Mouse (Mus musculus) limb, embryonic 13.5 days (tissue): ENCODE data around the gene Trmo. TPM values are rescaled to one million over a fixed set of nuclear protein-coding genes. Genes with fewer than 3 reads are reported as not detected.

Experiments
- polyA plus RNA-seq: library from polyadenylated mRNA; unstranded; fragments of >200 nt; fragmentation: Nextera tagmentation; extraction: Ambion mirVana; gene quantifications from 2 replicates; pipeline ENCODE4 v1.2.1, GENCODE M21; 2015

Gene Trmo
- polyA plus RNA-seq, 1 experiment from 2014 or later = 9.2 TPM

Other genes with a start within 250 kb of the Trmo start
- gene Xpa, start 193.1 kb downstream of the Trmo start, polyA plus RNA-seq = 27.7 and 33.1 TPM in 2 replicates
- gene Foxe1, start 45.8 kb downstream of the Trmo start, polyA plus RNA-seq = not detected in 2 replicates
- gene Hemgn, start 24.1 kb upstream of the Trmo start, polyA plus RNA-seq = 0.52 and 3.3 TPM in 2 replicates
- gene Anp32b, start 61.5 kb upstream of the Trmo start, polyA plus RNA-seq = 284 and 307 TPM in 2 replicates
- 102 and 105 TPM in 2 replicates for gene Nans, start 99.8 kb upstream of the Trmo start, polyA plus RNA-seq
- gene Trim14, start 146.7 kb upstream of the Trmo start, polyA plus RNA-seq = 1.1 and 1.2 TPM in 2 replicates
- gene Coro2a, start 212.8 kb upstream of the Trmo start, polyA plus RNA-seq = 2.6 and 2.7 TPM in 2 replicates